Mouse (Mus musculus) adrenal gland, adult 2 months (tissue): ENCODE results near the gene Ripor2. TPM values are rescaled to one million over a fixed set of nuclear protein-coding genes. Genes with fewer than 3 reads are reported as not detected.

Experiments
- DNase-seq: peaks from one replicate; pipeline ENCODE4 v3.0.0; 2021
- long read RNA-seq: library from polyadenylated mRNA; stranded (forward); transcript quantifications from one replicate; pipeline ENCODE4 v2.0.0, GENCODE M21; 2021
- polyA plus RNA-seq: library from polyadenylated mRNA; depleted of rRNA; stranded (reverse); fragments of >200 nt; gene quantifications from 2 replicates; pipeline ENCODE4 v1.2.3, GENCODE M21; 2012; rRNA removed
- total RNA-seq, 2 experiments: library from RNA; stranded (reverse); gene quantifications; 2 replicates each; pipeline ENCODE4 v1.2.3; 2021

Gene Ripor2
- 1 to 10 TPM; 4.6 to 5.7 TPM for total RNA-seq
- 0.92 and 2.3 TPM in 2 replicates for polyA plus RNA-seq
- long read RNA-seq, partial matches to known transcripts, result 1 of 5 reads
- long read RNA-seq, other reads (novel, unspliced or antisense), result 4 of 5 reads

DNA sequence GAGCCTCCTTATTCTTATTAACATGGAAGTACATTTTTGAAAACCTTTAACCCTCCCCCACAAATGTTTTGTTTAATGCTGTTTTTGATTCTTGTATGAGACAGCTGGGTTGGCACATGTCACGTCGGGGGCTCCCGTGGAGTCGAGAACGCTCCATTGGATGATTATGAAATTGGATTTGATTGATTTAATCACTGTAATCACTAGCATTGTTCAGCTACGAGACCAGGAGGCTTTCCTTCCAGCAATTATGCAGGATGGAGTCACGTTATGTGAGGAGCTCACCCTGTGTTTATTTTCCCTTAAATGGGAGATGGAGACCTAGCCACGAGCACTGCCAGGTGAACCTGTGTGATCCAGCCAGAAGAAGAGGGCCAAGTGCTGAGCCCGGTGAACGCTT is at the start of gene Ripor2:
Ripor2 (plus strand) TSS at position 357 of the 400 bp plus-strand sequence.
- DNase-seq, result no peak

DNA sequence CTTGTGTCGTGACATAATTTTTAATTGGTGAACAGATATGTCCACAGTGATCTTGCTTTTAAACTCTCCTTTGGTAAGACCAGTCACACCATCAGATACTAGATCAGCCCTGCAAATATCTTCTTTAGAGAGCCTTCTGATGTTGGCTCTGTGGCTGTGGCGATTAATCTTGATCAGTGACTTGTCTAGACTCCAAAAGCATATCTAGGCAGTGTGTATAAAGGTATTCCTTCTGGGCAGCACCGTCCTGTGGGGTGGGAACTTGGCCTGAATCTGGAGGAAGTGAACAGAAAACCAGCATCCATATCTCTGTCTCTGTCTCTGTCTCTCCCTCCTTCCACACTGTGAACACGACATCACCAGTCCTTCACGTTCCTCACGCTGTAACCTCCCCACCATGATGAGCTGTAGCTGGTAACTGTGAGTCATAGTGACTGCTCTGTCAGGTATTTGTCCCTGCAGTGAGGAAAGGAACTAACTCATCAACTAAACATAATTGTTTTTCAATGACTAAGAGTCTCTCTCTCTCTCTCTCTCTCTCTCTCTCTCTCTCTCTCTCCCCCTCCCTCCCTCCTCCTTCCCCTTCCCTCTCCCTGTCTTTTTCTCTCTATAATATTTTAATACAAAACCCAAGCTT is 45.3 kb upstream of the Ripor2 start:
- peak; percentile 58 for DNase-seq

- DNase-seq, result no peak
Measured at GRCm38 (mm10) chr13:24538012-24538411, 44.0 kb upstream of the Ripor2 start.

DNA sequence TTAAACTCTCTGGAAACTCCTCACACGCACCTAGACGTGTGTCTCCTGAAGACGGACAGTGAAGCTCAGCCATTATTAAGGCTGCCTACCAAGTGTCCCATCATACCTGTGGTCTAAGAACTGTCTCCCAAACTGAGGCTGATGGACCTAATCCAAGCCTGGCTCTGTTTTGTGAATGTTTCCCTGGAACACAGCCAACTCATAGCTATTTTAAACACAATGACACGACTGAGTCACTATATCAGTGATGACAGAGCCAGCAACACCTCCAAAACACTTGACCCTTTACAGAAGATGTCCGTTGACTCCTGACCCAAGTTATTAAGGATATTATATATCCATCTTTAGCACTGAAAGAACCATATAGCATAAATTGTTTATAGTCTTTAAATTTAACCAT is 43.0 kb upstream of the Ripor2 start:
- no peak for DNase-seq

DNA sequence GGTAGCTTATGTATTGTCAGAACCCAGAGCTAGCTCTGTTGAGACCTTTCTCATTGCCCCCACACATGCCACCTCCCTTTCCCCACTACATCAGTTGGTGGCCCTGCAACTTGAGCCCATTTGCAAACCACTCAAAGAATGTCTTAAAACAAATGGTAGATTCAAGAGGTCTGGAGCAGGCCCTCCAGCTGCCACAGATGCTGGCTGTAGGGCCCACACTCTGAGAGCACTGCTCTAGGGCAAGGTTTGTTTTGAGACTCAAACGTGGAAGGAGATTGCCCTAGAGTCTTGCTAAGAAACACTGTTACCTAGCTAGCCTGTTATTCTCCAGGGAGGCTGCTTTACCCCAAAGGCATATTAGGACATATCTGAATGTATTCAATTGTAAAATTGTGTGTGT is 36.3 kb upstream of the Ripor2 start:
- no peak for DNase-seq

DNA sequence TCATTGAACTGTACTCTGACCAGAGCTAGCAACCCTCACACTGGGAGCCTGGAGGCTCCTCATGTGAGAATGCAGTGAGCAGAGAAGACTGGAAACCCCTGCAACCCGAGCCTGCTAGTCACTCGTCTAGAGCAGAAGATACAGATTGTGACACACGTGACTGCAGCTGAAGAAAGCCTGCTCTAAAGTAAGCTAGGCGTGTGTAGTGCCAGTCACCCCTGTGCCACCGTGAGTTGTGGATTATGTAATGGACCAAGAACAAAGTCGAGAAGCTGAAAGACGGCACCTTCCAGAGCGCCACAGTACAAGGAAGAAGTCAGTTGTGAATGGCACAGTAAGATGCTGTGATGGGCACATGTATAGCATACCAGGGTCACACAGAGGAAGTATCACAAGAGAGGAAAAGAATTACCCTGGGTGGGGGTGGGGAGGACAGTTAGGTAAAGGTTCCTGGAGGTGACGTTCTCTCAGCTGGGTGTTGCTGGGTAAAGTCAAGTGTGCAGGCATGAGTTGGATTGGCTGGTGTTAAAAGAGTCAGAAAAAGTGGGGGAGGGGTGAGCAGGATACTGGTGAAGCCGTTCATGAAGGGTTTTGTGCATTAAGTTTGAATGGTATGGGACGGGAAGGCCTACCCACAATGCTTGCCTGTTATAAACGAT is 35.1 kb upstream of the Ripor2 start:
- no peak for DNase-seq

- no peak for DNase-seq
Measured at GRCm38 (mm10) chr13:24548911-24549310, 33.1 kb upstream of the Ripor2 start.

- DNase-seq, result no peak
Measured at GRCm38 (mm10) chr13:24551100-24551931, 30.7 kb upstream of the Ripor2 start.

DNA sequence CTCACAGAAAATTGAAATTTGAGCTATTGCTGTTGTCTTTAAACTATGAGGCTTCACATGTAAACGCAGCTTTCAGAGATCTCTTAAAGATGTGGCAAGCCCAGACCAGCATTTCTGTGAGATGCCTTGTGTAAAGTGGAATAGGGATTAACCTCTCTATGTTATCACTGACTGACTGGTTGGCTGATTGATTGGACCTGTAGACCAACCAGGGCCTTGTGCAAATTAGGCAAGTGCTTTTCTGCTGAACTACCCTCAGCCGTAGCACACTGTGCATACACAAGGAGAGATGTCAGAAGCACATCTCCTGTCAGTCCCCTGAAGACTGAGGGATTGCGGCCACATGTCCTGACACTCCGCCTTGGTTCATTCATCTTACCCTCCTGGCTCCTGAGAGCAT is 29.9 kb upstream of the Ripor2 start:
- no peak for DNase-seq

GRCm38 (mm10) chr13:24561391-24561790 is 20.6 kb upstream of the Ripor2 start:
- no peak for DNase-seq

DNA sequence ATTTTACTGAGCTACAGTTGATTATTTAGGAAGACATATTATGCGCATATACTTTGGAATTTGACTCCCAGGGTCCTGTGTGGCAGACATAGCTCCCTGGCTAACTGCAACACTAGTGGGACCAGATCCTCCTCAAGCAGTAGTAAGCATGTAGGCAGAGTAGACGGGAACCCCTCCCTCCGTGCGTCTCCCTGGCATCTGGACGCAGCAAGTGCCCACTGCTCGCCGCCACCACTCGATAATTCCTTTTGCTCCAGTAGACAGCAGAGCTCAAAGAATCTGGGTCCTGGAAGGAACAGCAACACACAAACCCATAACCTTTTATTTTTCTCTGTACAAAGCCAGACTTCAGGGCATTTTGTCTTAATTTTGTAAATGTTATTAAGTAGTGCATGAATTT is 17.3 kb upstream of the Ripor2 start:
- no peak for DNase-seq

- DNase-seq, result peak; percentile 72
Measured at GRCm38 (mm10) chr13:24565230-24565949, 16.6 kb upstream of the Ripor2 start.

DNA sequence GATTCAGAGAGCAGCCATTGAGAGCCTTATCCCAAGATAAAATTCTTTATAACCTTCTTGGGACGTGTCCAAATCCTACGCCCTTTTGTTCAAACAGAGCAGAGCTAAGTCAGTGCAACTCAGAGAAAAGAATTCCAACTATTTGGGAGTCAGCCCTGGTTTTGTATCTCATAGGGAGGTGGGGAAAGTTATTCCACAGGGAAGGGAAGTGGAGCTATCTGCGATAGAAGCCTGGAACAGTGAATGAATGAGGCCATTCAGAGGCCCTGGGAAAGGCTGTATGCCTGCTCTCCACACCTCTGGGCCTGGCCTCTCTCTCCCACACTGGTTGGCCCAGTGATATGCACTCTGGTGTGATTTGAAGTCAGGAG is 16.1 kb upstream of the Ripor2 start:
- DNase-seq, result peak; percentile 48

DNA sequence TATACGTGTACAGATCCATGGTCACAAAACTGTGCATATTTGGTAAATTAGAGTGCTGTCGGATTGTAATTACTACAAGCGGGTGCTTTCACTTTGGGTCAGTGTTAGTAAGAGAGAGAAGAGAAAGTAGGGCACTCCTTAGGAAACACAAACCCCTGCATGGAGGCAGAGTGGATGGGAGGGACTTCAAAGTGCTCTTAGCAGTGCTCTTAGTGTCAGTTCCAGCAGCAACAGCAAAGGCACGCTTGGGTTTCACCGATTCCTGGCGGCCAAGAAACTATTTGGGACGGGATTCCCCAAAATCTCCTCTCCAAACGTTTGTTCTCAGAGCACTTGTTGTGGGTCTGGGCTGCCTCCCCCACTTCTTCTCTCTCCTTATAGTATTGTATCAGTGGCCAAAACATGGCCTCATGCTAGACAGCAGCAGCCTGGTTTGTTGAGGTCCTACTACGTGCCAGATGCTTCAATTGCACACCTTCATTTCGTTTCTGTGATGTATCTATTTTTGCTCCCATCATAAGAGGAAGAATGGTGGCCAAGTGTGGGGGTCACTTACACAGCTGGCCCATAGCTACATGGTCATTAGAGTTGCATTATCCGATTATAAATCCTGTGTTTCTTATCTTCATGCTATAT is 14.7 kb upstream of the Ripor2 start:
- DNase-seq, result no peak

GRCm38 (mm10) chr13:24569066-24569465 is 12.9 kb upstream of the Ripor2 start:
- DNase-seq, result no peak

GRCm38 (mm10) chr13:24570716-24571115 is 11.3 kb upstream of the Ripor2 start:
- no peak for DNase-seq

GRCm38 (mm10) chr13:24571906-24572305 is 10.1 kb upstream of the Ripor2 start:
- DNase-seq, result no peak

- DNase-seq, result peak; percentile 28
Measured at GRCm38 (mm10) chr13:24575126-24575525, 6.9 kb upstream of the Ripor2 start.

GRCm38 (mm10) chr13:24576338-24577119 is 5.5 kb upstream of the Ripor2 start:
- DNase-seq, result no peak

DNA sequence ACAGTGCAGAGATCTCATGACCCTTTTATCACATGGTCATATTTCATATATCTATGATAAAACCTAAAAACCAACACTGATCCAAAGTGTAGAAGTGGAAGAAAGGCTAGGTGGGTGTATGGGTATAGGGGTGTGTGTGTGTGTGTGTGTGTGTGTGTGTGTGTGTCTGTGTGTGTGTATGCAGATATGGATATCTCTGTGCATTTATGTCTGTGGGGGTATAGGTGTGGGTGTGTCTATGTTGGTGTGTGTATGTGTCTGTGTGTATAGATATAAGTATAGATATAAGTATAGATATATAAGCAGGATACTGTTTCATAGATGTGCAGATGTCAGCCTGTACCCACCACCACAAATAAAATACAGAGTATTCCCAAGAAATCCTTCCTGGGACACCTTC is 3.7 kb upstream of the Ripor2 start:
- no peak for DNase-seq

DNA sequence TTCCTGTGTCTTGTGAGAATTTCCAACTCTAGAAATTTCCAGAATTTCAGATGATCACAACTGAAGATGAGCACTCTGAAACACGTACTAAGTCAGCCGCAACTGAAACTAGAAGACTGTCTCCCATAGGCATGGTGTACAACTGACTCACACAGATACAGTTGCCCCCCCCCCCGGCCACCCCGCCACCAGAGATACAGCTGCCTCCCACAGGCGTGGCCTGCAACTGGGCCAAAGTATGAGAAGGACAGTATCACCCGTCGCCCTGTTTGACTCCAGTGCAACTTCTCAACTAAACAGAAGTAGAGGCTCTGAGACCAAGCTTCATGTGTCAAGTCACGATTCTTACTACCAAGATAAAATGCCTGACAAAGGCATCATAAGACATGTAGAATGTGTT is 1.2 kb upstream of the Ripor2 start:
- DNase-seq, result no peak
